Mouse (Mus musculus): ENCODE measurements around the gene Gigyf1. TPM values are rescaled to one million over a fixed set of nuclear protein-coding genes. Genes with fewer than 3 reads are reported as not detected.

Gene Gigyf1
- polyA plus RNA-seq, 1 experiment: 33.5 TPM

- TF ChIP-seq POLR2A (IDR thresholded peaks at IDR 0.05; ENCODE audit: insufficient read depth, low read length) (no peak), EP300 (IDR thresholded peaks at IDR 0.05; ENCODE audit: insufficient read depth, low read depth, low read length) (no peak), CTCF (IDR thresholded peaks at IDR 0.05; ENCODE audit: low read depth, low read length) (no peak)
- no peak overlapping the region for H3K27ac ChIP-seq (ENCODE audit: insufficient read depth, low read length)
- no peaks in the 10 kb centered on the region for H3K9me3 ChIP-seq (replicated peaks; ENCODE audit: control insufficient read depth, insufficient read depth, low read length, poor library complexity, severe bottlenecking)
- peak overlapping the region; percentile 51 for H3K4me3 ChIP-seq (ENCODE audit: low read depth, low read length)
- H3K36me3 ChIP-seq (ENCODE audit: control insufficient read depth, insufficient read depth, low read length, poor library complexity, severe bottlenecking): no peaks in the 10 kb centered on the region
- H3K4me1 ChIP-seq (ENCODE audit: control insufficient read depth, insufficient read depth, low read length): no peaks in the 10 kb centered on the region
- H3K9ac ChIP-seq (ENCODE audit: low read depth, poor library complexity, severe bottlenecking): peak overlapping the region; percentile 60
- H3K27me3 ChIP-seq (ENCODE audit: control insufficient read depth, insufficient read depth, low read length, poor library complexity, severe bottlenecking): no peaks in the 10 kb centered on the region
These were observed 33.1 kb upstream of the Gigyf1 start for GRCm38 (mm10) chr5:137485071-137485850.

- H3K36me3 ChIP-seq (ENCODE audit: control insufficient read depth, insufficient read depth, low read length, poor library complexity, severe bottlenecking): no peaks in the 10 kb centered on the region
- peak overlapping the region; percentile 51 for H3K4me3 ChIP-seq (ENCODE audit: low read depth, low read length)
- no peaks in the 10 kb centered on the region for H3K4me1 ChIP-seq (ENCODE audit: control insufficient read depth, insufficient read depth, low read length)
- peak overlapping the region; percentile 60 for H3K9ac ChIP-seq (ENCODE audit: low read depth, poor library complexity, severe bottlenecking)
- H3K27ac ChIP-seq (ENCODE audit: insufficient read depth, low read length): no peak overlapping the region
- TF ChIP-seq CTCF (IDR thresholded peaks at IDR 0.05; ENCODE audit: low read depth, low read length) (no peak), EP300 (IDR thresholded peaks at IDR 0.05; ENCODE audit: insufficient read depth, low read depth, low read length) (no peak)
- no peaks in the 10 kb centered on the region for H3K27me3 ChIP-seq (ENCODE audit: control insufficient read depth, insufficient read depth, low read length, poor library complexity, severe bottlenecking)
- H3K9me3 ChIP-seq (replicated peaks; ENCODE audit: control insufficient read depth, insufficient read depth, low read length, poor library complexity, severe bottlenecking): no peaks in the 10 kb centered on the region
These were observed 32.5 kb upstream of the Gigyf1 start for GRCm38 (mm10) chr5:137485851-137486155.

DNA sequence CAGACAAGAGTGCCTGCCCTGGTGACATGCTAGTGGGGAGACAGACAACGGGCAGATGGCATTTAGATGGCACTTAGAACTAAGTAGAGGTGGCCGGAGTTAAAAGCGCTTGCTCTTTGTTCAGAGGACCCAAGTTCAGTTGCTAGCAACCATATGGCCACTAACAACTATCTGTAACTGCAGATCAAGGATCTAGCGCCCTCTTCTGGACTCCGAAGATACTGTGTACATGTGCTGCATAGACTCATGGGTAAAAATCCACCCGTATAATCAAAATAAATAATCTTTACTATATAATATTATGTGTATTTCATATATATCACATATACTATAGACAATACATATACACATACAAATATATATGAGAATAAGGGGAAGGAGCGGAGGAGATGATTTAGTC is 30.7 kb upstream of the Gigyf1 start:
- H3K4me1 ChIP-seq (ENCODE audit: control insufficient read depth, insufficient read depth, low read length): no peaks in the 10 kb centered on the region
- H3K4me3 ChIP-seq (ENCODE audit: low read depth, low read length): no peak overlapping the region
- no peak for TF ChIP-seq EP300 (IDR thresholded peaks at IDR 0.05; ENCODE audit: insufficient read depth, low read depth, low read length)
- no peak for TF ChIP-seq POLR2A (IDR thresholded peaks at IDR 0.05; ENCODE audit: insufficient read depth, low read length)
- no peak for TF ChIP-seq CTCF (IDR thresholded peaks at IDR 0.05; ENCODE audit: low read depth, low read length)
- no peaks in the 10 kb centered on the region for H3K36me3 ChIP-seq (ENCODE audit: control insufficient read depth, insufficient read depth, low read length, poor library complexity, severe bottlenecking)
- H3K27ac ChIP-seq (ENCODE audit: insufficient read depth, low read length): no peak overlapping the region
- no peaks in the 10 kb centered on the region for H3K27me3 ChIP-seq (ENCODE audit: control insufficient read depth, insufficient read depth, low read length, poor library complexity, severe bottlenecking)
- no peaks in the 10 kb centered on the region for H3K9me3 ChIP-seq (replicated peaks; ENCODE audit: control insufficient read depth, insufficient read depth, low read length, poor library complexity, severe bottlenecking)
- H3K9ac ChIP-seq (ENCODE audit: low read depth, poor library complexity, severe bottlenecking): no peak overlapping the region

- TF ChIP-seq CTCF (IDR thresholded peaks at IDR 0.05; ENCODE audit: low read depth, low read length): no peak
- no peak for TF ChIP-seq POLR2A (IDR thresholded peaks at IDR 0.05; ENCODE audit: insufficient read depth, low read length)
- no peak for TF ChIP-seq EP300 (IDR thresholded peaks at IDR 0.05; ENCODE audit: insufficient read depth, low read depth, low read length)
- no peaks in the 10 kb centered on the region for H3K36me3 ChIP-seq (ENCODE audit: control insufficient read depth, insufficient read depth, low read length, poor library complexity, severe bottlenecking)
- H3K4me1 ChIP-seq (ENCODE audit: control insufficient read depth, insufficient read depth, low read length): no peaks in the 10 kb centered on the region
- no peak overlapping the region for H3K4me3 ChIP-seq (ENCODE audit: low read depth, low read length)
- no peaks in the 10 kb centered on the region for H3K27me3 ChIP-seq (ENCODE audit: control insufficient read depth, insufficient read depth, low read length, poor library complexity, severe bottlenecking)
- no peaks in the 10 kb centered on the region for H3K9me3 ChIP-seq (replicated peaks; ENCODE audit: control insufficient read depth, insufficient read depth, low read length, poor library complexity, severe bottlenecking)
- H3K9ac ChIP-seq (ENCODE audit: low read depth, poor library complexity, severe bottlenecking): no peak overlapping the region
- no peak overlapping the region for H3K27ac ChIP-seq (ENCODE audit: insufficient read depth, low read length)
These were observed 26.8 kb upstream of the Gigyf1 start for GRCm38 (mm10) chr5:137491559-137491958.

DNA sequence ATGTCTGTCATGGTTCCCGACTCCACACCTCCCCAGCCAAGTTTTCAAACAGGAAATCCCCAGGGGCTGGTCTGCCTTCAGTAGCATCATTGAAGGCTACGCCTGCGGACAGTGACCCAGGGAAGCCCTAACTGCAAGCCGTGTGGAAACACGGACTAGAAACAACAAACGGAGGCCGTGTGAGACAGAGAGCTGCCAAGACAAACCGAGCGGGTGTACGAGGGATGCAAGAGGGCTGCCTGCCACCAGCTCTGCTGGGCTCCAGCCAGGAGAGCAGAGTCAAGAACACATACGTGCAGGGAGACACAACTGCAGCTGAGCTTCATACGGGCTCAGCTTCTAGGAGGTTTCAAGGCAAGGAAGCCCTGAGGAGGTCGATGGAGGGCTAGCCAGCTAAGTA is 24.5 kb upstream of the Gigyf1 start:
- H3K27me3 ChIP-seq (ENCODE audit: control insufficient read depth, insufficient read depth, low read length, poor library complexity, severe bottlenecking): no peaks in the 10 kb centered on the region
- H3K4me1 ChIP-seq (ENCODE audit: control insufficient read depth, insufficient read depth, low read length): no peaks in the 10 kb centered on the region
- no peak overlapping the region for H3K4me3 ChIP-seq (ENCODE audit: low read depth, low read length)
- no peaks in the 10 kb centered on the region for H3K9me3 ChIP-seq (replicated peaks; ENCODE audit: control insufficient read depth, insufficient read depth, low read length, poor library complexity, severe bottlenecking)
- H3K36me3 ChIP-seq (ENCODE audit: control insufficient read depth, insufficient read depth, low read length, poor library complexity, severe bottlenecking): no peaks in the 10 kb centered on the region
- H3K27ac ChIP-seq (ENCODE audit: insufficient read depth, low read length): no peak overlapping the region
- no peak overlapping the region for H3K9ac ChIP-seq (ENCODE audit: low read depth, poor library complexity, severe bottlenecking)
- TF ChIP-seq CTCF (IDR thresholded peaks at IDR 0.05; ENCODE audit: low read depth, low read length): no peak
- TF ChIP-seq EP300 (IDR thresholded peaks at IDR 0.05; ENCODE audit: insufficient read depth, low read depth, low read length): no peak
- no peak for TF ChIP-seq POLR2A (IDR thresholded peaks at IDR 0.05; ENCODE audit: insufficient read depth, low read length)

GRCm38 (mm10) chr5:137500186-137500585 is 18.2 kb upstream of the Gigyf1 start:
- Histone ChIP-seq H3K4me3 (ENCODE audit: low read depth, low read length) (no peak overlapping the region), H3K9ac (ENCODE audit: low read depth, poor library complexity, severe bottlenecking) (peak overlapping the region; percentile 76; the same call in 1 of the 2 replicates), H3K4me1 (ENCODE audit: control insufficient read depth, insufficient read depth, low read length) (no peaks in the 10 kb centered on the region), H3K9me3 (replicated peaks; ENCODE audit: control insufficient read depth, insufficient read depth, low read length, poor library complexity, severe bottlenecking) (no peaks in the 10 kb centered on the region), H3K36me3 (ENCODE audit: control insufficient read depth, insufficient read depth, low read length, poor library complexity, severe bottlenecking) (no peaks in the 10 kb centered on the region), H3K27ac (ENCODE audit: insufficient read depth, low read length) (no peak overlapping the region), H3K27me3 (ENCODE audit: control insufficient read depth, insufficient read depth, low read length, poor library complexity, severe bottlenecking) (no peaks in the 10 kb centered on the region)
- TF ChIP-seq EP300 (IDR thresholded peaks at IDR 0.05; ENCODE audit: insufficient read depth, low read depth, low read length) (no peak), POLR2A (IDR thresholded peaks at IDR 0.05; ENCODE audit: insufficient read depth, low read length) (no peak), CTCF (IDR thresholded peaks at IDR 0.05; ENCODE audit: low read depth, low read length) (no peak)
